Mouse (Mus musculus) hindbrain, embryonic 16.5 days (tissue): ENCODE data around the gene Tes. TPM values are rescaled to one million over a fixed set of nuclear protein-coding genes. Genes with fewer than 3 reads are reported as not detected.

Source experiments
- ATAC-seq: fragments of 200-750 bp; cut with Nextera tagmentation; 2 replicates; pipeline ENCODE4 v1.8.0; 2017; ENCODE audit warnings: moderate TSS enrichment, moderate library complexity
- H3K27ac ChIP-seq: fragments of 300-500 bp; sonication (generic); 2 replicates; pipeline ENCODE4 v1.5.1; 2014; ENCODE audit warnings: low read depth, mild to moderate bottlenecking, control low read depth, low read length, moderate library complexity
- H3K27me3 ChIP-seq: fragments of 300-500 bp; sonication (generic); replicated peaks from 2 replicates; pipeline ENCODE4 v1.6.1; 2014; ENCODE audit warnings: low read length; ENCODE audit not compliant: control insufficient read depth, insufficient read depth
- H3K36me3 ChIP-seq: fragments of 300-500 bp; sonication (generic); 2 replicates; pipeline ENCODE4 v1.6.1; 2014; ENCODE audit warnings: mild to moderate bottlenecking, low read length, moderate library complexity, mixed read lengths; ENCODE audit not compliant: control insufficient read depth, insufficient read depth
- H3K4me1 ChIP-seq: fragments of 300-500 bp; sonication (generic); 2 replicates; pipeline ENCODE4 v1.6.1; 2014; ENCODE audit warnings: low read depth, low read length; ENCODE audit not compliant: control insufficient read depth, insufficient read depth
- H3K4me2 ChIP-seq: fragments of 300-500 bp; sonication (generic); 2 replicates; pipeline ENCODE4 v1.6.1; 2014; ENCODE audit warnings: mild to moderate bottlenecking, low read length, control low read depth, moderate library complexity
- H3K4me3 ChIP-seq: fragments of 300-500 bp; sonication (generic); 2 replicates; pipeline ENCODE4 v1.5.1; 2014; ENCODE audit warnings: mild to moderate bottlenecking, low read length, control low read depth, moderate library complexity
- H3K9ac ChIP-seq: fragments of 300-500 bp; sonication (generic); 2 replicates; pipeline ENCODE4 v1.6.1; 2014; ENCODE audit warnings: low read depth, mild to moderate bottlenecking, control low read depth, low read length, moderate library complexity
- H3K9me3 ChIP-seq: fragments of 300-500 bp; sonication (generic); 2 replicates; pipeline ENCODE4 v1.6.1; 2014; ENCODE audit warnings: mild to moderate bottlenecking, low read length, moderate library complexity; ENCODE audit not compliant: control insufficient read depth
- WGBS: fragments of 180-500 bp; shearing (Covaris S2); extraction: QIAGEN DNeasy Blood & Tissue Kit; methylation state at CpG from one replicate; pipeline ENCODE4 v1.1.7; 2014; 5-methylcytosine and 5-hydroxymethylcytosine counted together
- polyA plus RNA-seq: library from polyadenylated mRNA; unstranded; fragments of >200 nt; fragmentation: Nextera tagmentation; extraction: Ambion mirVana; gene quantifications from 2 replicates; pipeline ENCODE4 v1.2.1, GENCODE M21; 2015

Gene Tes
- polyA plus RNA-seq, 1 experiment from 2014 or later = 55.5 TPM

GRCm38 (mm10) chr6:17114588-17114987 lies 49.6 kb downstream of the Tes start:
- H3K9me3 ChIP-seq = no peaks in the 10 kb centered on the region
- no peaks in the 10 kb centered on the region for H3K4me1 ChIP-seq
- H3K4me2 ChIP-seq = no peak overlapping the region
- no peaks in the 10 kb centered on the region for H3K36me3 ChIP-seq
- WGBS = 68% methylated on average over 5 of the region's 5 CpGs
- ATAC-seq = no peak
- H3K9ac ChIP-seq = no peak overlapping the region
- H3K27ac ChIP-seq = no peak overlapping the region
- H3K4me3 ChIP-seq = no peak overlapping the region
- H3K27me3 ChIP-seq = no peaks in the 10 kb centered on the region

GRCm38 (mm10) chr6:17115046-17115790 lies 50.3 kb downstream of the Tes start:
- no peak overlapping the region for H3K9ac ChIP-seq
- no peak overlapping the region for H3K4me2 ChIP-seq
- no peaks in the 10 kb centered on the region for H3K9me3 ChIP-seq
- no peak overlapping the region for H3K4me3 ChIP-seq
- no peaks in the 10 kb centered on the region for H3K4me1 ChIP-seq
- ATAC-seq = no peak
- no peaks in the 10 kb centered on the region for H3K27me3 ChIP-seq
- H3K36me3 ChIP-seq = no peaks in the 10 kb centered on the region
- 75% methylated on average over 2 of the region's 2 CpGs for WGBS
- no peak overlapping the region for H3K27ac ChIP-seq

GRCm38 (mm10) chr6:17119521-17120232 lies 54.7 kb downstream of the Tes start:
- no peak overlapping the region for H3K9ac ChIP-seq
- no peaks in the 10 kb centered on the region for H3K4me1 ChIP-seq
- H3K27me3 ChIP-seq = no peaks in the 10 kb centered on the region
- H3K36me3 ChIP-seq = no peaks in the 10 kb centered on the region
- H3K9me3 ChIP-seq = no peaks in the 10 kb centered on the region
- H3K27ac ChIP-seq = no peak overlapping the region
- H3K4me3 ChIP-seq = no peak overlapping the region
- H3K4me2 ChIP-seq = no peak overlapping the region
- ATAC-seq = no peak
- 87% methylated on average over 7 of the region's 7 CpGs for WGBS

GRCm38 (mm10) chr6:17140021-17140420 lies 75.1 kb downstream of the Tes start:
- H3K9me3 ChIP-seq = no peaks in the 10 kb centered on the region
- no peak overlapping the region for H3K27ac ChIP-seq
- no peak overlapping the region for H3K4me3 ChIP-seq

GRCm38 (mm10) chr6:17142577-17143359 lies 77.8 kb downstream of the Tes start:
- Histone ChIP-seq H3K9ac (no peak overlapping the region), H3K27me3 (no peaks in the 10 kb centered on the region), H3K27ac (no peak overlapping the region), H3K36me3 (no peaks in the 10 kb centered on the region), H3K4me2 (no peak overlapping the region), H3K4me3 (no peak overlapping the region), H3K4me1 (no peaks in the 10 kb centered on the region; the same call in 1 of the 2 replicates), H3K9me3 (no peaks in the 10 kb centered on the region)
- ATAC-seq = peak; percentile 77
- WGBS = 11% methylated on average over 4 of the region's 4 CpGs

More at GRCm38 (mm10) chr6:17140021-17140420, 75.1 kb downstream of the Tes start:
- ATAC-seq = no peak
- no peaks in the 10 kb centered on the region; the same call in 1 of the 2 replicates for H3K4me1 ChIP-seq
- no peak overlapping the region for H3K9ac ChIP-seq
- H3K36me3 ChIP-seq = no peaks in the 10 kb centered on the region
- no peaks in the 10 kb centered on the region for H3K27me3 ChIP-seq
- H3K4me2 ChIP-seq = no peak overlapping the region
- 92% methylated on average over 2 of the region's 2 CpGs for WGBS

GRCm38 (mm10) chr6:17151071-17151715 lies 86.2 kb downstream of the Tes start:
- H3K4me2 ChIP-seq = no peak overlapping the region
- no peak overlapping the region for H3K9ac ChIP-seq
- no peaks in the 10 kb centered on the region for H3K9me3 ChIP-seq
- no peaks in the 10 kb centered on the region for H3K4me1 ChIP-seq
- no peaks in the 10 kb centered on the region for H3K27me3 ChIP-seq
- no peak overlapping the region for H3K27ac ChIP-seq
- no peaks in the 10 kb centered on the region for H3K36me3 ChIP-seq
- no peak for ATAC-seq
- 79% methylated on average over 4 of the region's 4 CpGs for WGBS
- H3K4me3 ChIP-seq = no peak overlapping the region

- no peak overlapping the region for H3K4me2 ChIP-seq
- no peak overlapping the region for H3K27ac ChIP-seq
- no peak overlapping the region for H3K4me3 ChIP-seq
- H3K36me3 ChIP-seq = no peaks in the 10 kb centered on the region
- 37% methylated on average over 3 of the region's 3 CpGs for WGBS
- H3K27me3 ChIP-seq = no peaks in the 10 kb centered on the region
- no peak for ATAC-seq
- H3K9me3 ChIP-seq = no peaks in the 10 kb centered on the region
- H3K4me1 ChIP-seq = no peaks in the 10 kb centered on the region
- no peak overlapping the region for H3K9ac ChIP-seq
These were observed 87.6 kb downstream of the Tes start for GRCm38 (mm10) chr6:17152551-17152950.
